Mouse (Mus musculus): ENCODE data around the gene Fkbp4. TPM values are rescaled to one million over a fixed set of nuclear protein-coding genes. Genes with fewer than 3 reads are reported as not detected.
A peak's percentile ranks its signal among the peaks of the same experiment; 100 is the strongest.

Gene Fkbp4
- polyA plus RNA-seq, 1 experiment = 185 TPM

DNA sequence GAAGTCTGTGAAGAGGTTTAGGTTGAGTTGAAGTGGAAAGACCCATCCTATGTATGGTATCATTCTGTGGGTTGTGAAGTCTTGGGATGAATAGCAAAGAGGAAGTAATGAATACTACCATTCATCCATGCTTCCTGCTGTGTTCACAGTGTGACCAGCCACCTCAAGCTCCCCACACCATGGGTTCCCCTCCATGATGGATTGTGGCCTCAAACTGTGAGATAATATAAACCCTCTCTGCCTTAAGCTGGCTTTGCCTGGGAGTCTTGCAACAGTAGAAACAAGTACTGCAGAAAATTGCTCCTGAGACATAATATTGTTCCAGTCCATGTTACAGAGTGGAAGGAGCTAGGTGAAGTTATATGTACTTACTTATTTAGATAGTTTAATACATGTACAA is 23.1 kb upstream of the Fkbp4 start:
- H3K36me3 ChIP-seq (replicated peaks; ENCODE audit: low read length) = no peaks in the 10 kb centered on the region
- H3K4me3 ChIP-seq (replicated peaks) = no peak overlapping the region
- no peak for TF ChIP-seq GATA1 (IDR thresholded peaks at IDR 0.05; ENCODE audit: borderline replicate concordance, low read length)
- TF ChIP-seq FLI1 (IDR thresholded peaks at IDR 0.05; ENCODE audit: low read length) = no peak
- peaks cover 2% of the 10 kb centered on the region for H3K27me3 ChIP-seq (replicated peaks)
- H3K9me3 ChIP-seq = peaks cover 16% of the 10 kb centered on the region
- H3K4me1 ChIP-seq = peaks cover 3% of the 10 kb centered on the region; the same call in 1 of the 2 replicates

DNA sequence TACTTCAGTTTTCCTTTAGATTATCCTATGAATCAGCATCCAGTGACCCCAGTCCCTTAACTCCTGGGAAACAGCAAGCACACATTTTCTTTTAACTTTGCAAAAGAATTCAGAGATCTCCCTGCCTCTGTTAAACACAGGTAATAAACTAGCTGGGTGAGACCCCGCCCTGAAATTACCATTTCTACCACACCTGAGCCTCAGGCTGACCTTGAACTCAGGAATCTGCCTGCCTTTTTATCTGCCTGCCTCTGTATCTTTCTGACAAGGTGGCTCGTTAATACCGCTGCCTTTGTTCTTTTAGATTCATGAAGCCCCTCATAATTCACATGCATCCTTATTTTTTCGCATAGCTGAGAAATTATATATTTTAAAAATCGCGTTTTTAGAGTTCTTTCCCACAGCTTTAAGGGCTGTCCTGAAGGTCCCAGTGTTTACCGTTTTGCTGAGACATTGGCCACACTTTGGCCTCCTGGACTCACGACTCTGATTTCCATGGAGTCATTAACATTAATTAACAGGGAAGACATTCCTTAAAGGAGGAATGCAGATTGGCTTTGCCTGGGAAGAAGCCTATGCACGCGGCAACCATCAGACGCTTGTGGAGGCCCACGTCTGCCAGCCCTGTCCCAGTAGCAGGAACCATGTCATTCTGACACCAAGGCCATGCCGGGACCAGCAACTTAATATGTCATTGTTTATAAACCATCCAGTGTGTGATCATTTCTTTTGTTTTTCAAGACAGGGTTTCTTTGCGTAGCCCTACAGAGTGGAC is 22.4 kb upstream of the Fkbp4 start:
- Histone ChIP-seq H3K36me3 (replicated peaks; ENCODE audit: low read length) (no peaks in the 10 kb centered on the region), H3K4me3 (replicated peaks) (no peak overlapping the region), H3K27me3 (replicated peaks) (peaks cover 2% of the 10 kb centered on the region), H3K9me3 (peaks cover 16% of the 10 kb centered on the region), H3K4me1 (peaks cover 3% of the 10 kb centered on the region; the same call in 1 of the 2 replicates)
- TF ChIP-seq GATA1 (IDR thresholded peaks at IDR 0.05; ENCODE audit: borderline replicate concordance, low read length) (no peak), FLI1 (IDR thresholded peaks at IDR 0.05; ENCODE audit: low read length) (no peak)

DNA sequence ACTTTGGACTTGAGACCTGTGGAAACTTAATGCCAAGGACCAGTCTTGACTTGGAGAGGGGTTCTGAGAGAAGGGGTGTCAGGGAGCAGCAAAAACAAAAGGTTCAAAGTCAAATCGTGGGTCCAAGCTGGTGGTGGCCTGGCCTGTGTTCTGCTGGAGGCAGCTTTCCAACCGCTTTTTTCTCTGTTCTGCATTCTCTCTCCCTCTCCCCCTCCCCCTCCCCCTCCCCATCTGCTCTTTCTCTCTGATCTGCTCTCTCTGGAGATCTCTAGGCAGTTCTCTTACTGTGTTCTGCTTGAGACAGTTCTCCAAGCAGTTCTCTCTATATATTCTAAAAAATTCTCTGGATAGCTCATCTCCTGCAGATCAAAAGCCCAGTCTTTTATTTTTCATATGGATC is 21.8 kb upstream of the Fkbp4 start:
- H3K36me3 ChIP-seq (replicated peaks; ENCODE audit: low read length) = no peaks in the 10 kb centered on the region
- no peak overlapping the region for H3K4me3 ChIP-seq (replicated peaks)
- peaks cover 16% of the 10 kb centered on the region for H3K9me3 ChIP-seq
- H3K4me1 ChIP-seq = peaks cover 3% of the 10 kb centered on the region; the same call in 1 of the 2 replicates
- H3K27me3 ChIP-seq (replicated peaks) = peaks cover 2% of the 10 kb centered on the region
- TF ChIP-seq FLI1 (IDR thresholded peaks at IDR 0.05; ENCODE audit: low read length) (no peak), GATA1 (IDR thresholded peaks at IDR 0.05; ENCODE audit: borderline replicate concordance, low read length) (no peak)

DNA sequence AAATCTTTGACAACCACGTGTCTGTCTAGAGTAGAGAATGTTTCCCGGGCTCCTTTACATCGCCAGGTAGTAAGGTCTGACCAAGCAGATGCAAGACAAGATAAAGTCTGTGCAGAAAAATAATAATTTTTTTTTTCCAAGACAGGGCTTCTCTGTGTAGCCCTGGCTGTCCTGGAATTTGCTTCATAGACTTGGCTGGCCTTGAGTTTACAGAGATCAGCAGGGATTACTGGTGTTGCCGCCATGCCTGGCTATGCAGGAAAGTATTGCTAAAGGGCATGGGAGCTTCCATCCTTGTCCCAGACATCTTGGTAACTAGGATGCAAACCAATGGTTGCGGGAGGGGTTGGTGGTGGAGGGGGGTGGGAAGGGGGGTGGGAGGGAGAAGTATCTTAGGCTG is 18.7 kb upstream of the Fkbp4 start:
- Histone ChIP-seq H3K4me3 (replicated peaks) (no peak overlapping the region), H3K36me3 (replicated peaks; ENCODE audit: low read length) (no peaks in the 10 kb centered on the region), H3K9me3 (0 out of 2 replicates have a peak, but pooled peaks cover 8% of the 10 kb centered on the region), H3K4me1 (peaks cover 3% of the 10 kb centered on the region; the same call in 1 of the 2 replicates), H3K27me3 (replicated peaks) (peaks cover 3% of the 10 kb centered on the region)
- TF ChIP-seq GATA1 (IDR thresholded peaks at IDR 0.05; ENCODE audit: borderline replicate concordance, low read length) = no peak
- TF ChIP-seq FLI1 (IDR thresholded peaks at IDR 0.05; ENCODE audit: low read length) = no peak

DNA sequence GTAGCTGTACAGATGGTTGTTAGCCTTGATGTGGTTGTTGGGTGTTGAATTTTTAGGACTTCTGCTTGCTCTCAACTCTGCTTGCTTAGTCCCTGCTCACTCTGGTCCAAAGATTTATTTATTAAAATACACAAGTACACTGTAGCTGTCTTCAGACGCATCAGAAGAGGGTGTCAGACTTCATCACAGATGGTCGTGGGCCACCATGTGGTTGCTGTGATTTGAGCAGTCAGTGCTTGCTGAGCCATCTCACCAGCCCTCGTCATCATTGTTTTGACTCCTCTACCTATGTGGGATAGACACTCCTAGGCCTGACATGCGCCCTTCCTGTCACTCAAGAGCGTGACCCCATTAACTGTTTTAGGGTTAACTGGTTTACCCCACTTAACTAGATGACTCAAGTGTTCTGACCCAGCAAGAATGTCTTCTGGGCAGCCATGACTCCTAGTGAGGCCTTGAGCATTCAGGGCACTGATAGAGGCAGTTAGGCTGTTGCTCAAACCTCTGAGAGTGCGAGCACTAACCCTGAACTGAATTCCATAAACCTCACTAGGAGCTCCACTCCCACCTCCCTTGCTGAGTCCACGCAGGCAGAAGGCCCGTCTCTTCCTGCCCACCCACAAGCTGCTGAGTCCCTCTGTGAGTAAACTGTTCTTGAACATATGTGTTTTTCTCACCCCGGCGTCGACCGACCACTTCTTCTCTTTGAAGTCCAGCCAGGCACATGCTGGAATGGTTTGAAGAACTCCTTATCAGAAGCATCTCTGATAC is 17.5 kb upstream of the Fkbp4 start:
- TF ChIP-seq GATA1 (IDR thresholded peaks at IDR 0.05; ENCODE audit: borderline replicate concordance, low read length) (no peak), FLI1 (IDR thresholded peaks at IDR 0.05; ENCODE audit: low read length) (no peak)
- no peak overlapping the region for H3K4me3 ChIP-seq (replicated peaks)

GRCm38 (mm10) chr6:128447063-128447462 is 8.6 kb upstream of the Fkbp4 start:
- TF ChIP-seq FLI1 (IDR thresholded peaks at IDR 0.05; ENCODE audit: low read length) (no peak), GATA1 (IDR thresholded peaks at IDR 0.05; ENCODE audit: borderline replicate concordance, low read length) (no peak)

More for the DNA sequence above, 17.5 kb upstream of the Fkbp4 start:
- 0 out of 2 replicates have a peak, but pooled peaks cover 5% of the 10 kb centered on the region for H3K9me3 ChIP-seq
- H3K4me1 ChIP-seq = no peaks in the 10 kb centered on the region
- H3K27me3 ChIP-seq (replicated peaks) = peaks cover 5% of the 10 kb centered on the region
- H3K36me3 ChIP-seq (replicated peaks; ENCODE audit: low read length) = no peaks in the 10 kb centered on the region

GRCm38 (mm10) chr6:128445761-128446535 is 7.5 kb upstream of the Fkbp4 start:
- Histone ChIP-seq H3K36me3 (replicated peaks; ENCODE audit: low read length) (no peaks in the 10 kb centered on the region), H3K9me3 (no peaks in the 10 kb centered on the region), H3K27me3 (replicated peaks) (peaks cover 12% of the 10 kb centered on the region), H3K4me1 (peaks cover 17% of the 10 kb centered on the region), H3K4me3 (replicated peaks) (peak overlapping the region; percentile 53)
- TF ChIP-seq GATA1 (IDR thresholded peaks at IDR 0.05; ENCODE audit: borderline replicate concordance, low read length) (no peak), FLI1 (IDR thresholded peaks at IDR 0.05; ENCODE audit: low read length) (no peak)

More at GRCm38 (mm10) chr6:128447063-128447462, 8.6 kb upstream of the Fkbp4 start:
- Histone ChIP-seq H3K27me3 (replicated peaks) (peaks cover 14% of the 10 kb centered on the region), H3K36me3 (replicated peaks; ENCODE audit: low read length) (no peaks in the 10 kb centered on the region), H3K4me3 (replicated peaks) (no peak overlapping the region), H3K9me3 (no peaks in the 10 kb centered on the region), H3K4me1 (peaks cover 17% of the 10 kb centered on the region)

GRCm38 (mm10) chr6:128440238-128440637 is 1.8 kb upstream of the Fkbp4 start:
- no peak for TF ChIP-seq FLI1 (IDR thresholded peaks at IDR 0.05; ENCODE audit: low read length)
- TF ChIP-seq GATA1 (IDR thresholded peaks at IDR 0.05; ENCODE audit: borderline replicate concordance, low read length) = no peak
- Histone ChIP-seq H3K4me1 (peaks cover 45% of the 10 kb centered on the region), H3K4me3 (replicated peaks) (peak overlapping the region; percentile 12), H3K36me3 (replicated peaks; ENCODE audit: low read length) (peaks cover 15% of the 10 kb centered on the region), H3K9me3 (no peaks in the 10 kb centered on the region), H3K27me3 (replicated peaks) (peaks cover 6% of the 10 kb centered on the region)

DNA sequence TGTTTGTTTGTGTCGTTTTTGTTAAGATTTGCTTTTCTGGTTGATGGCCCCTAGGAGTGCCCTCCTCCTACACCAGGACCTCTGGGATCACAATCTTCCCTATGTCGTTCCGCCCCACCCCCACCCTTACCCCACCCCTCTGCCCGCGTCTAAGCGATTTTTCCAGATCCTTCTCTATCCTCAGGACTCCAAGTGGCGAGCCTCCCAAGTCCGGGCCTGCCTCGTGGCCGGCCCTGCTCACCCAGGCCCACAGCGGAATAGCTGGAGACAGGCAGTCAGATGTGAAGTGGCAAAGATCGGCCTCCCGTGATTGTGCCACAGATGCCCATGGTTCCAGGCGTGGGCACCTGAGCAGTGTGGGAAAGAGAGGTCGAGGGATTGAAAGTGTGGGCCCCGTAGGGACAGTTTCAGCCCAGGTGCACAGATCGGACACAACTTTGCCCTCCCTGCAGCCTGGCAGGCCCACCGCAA is 429 bp upstream of the Fkbp4 start:
- Histone ChIP-seq H3K36me3 (replicated peaks; ENCODE audit: low read length) (peaks cover 29% of the 10 kb centered on the region), H3K4me1 (peaks cover 43% of the 10 kb centered on the region), H3K9me3 (no peaks in the 10 kb centered on the region), H3K4me3 (replicated peaks) (peak overlapping the region; percentile 98), H3K27me3 (replicated peaks) (no peaks in the 10 kb centered on the region)
- no peak for TF ChIP-seq GATA1 (IDR thresholded peaks at IDR 0.05; ENCODE audit: borderline replicate concordance, low read length)
